Mouse (Mus musculus) retina, postnatal 7 days (tissue): ENCODE measurements around the gene Rep15.

ENCODE experiments used
- DNase-seq: peaks from one replicate; pipeline ENCODE4 v3.0.0-alpha.2; 2012; ENCODE audit warnings: low read depth, low spot score

Gene Rep15

GRCm38 (mm10) chr6:147032303-147032925 lies at the start of gene Rep15:
TSS of gene Rep15 (plus strand) at chr6:147032584.
- DNase-seq, result no peak

DNA sequence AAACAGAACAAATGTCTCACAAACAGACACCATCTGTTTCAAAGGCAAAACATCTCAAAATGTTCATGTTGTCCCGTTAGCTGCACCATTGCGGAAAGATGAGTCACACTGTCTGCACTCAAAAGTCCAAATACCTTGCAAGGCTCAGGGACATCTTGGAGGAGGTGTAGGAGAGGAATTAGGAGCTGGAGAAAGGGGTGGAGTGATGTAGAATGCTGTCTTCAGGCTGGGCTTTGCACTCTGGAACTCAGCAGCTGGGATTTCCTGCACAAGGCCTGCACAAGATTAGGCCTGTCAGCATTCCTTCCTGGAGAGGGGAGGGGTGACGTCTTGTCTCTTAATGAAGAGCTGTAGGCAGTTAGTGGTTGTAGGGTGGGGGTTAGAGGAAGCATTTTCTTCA lies 47.8 kb upstream of the Rep15 start:
- no peak for DNase-seq

GRCm38 (mm10) chr6:146994236-146994635 lies 38.1 kb upstream of the Rep15 start:
- peak; percentile 19 for DNase-seq

- DNase-seq, result no peak
Measured at GRCm38 (mm10) chr6:146995391-146995790, 37.0 kb upstream of the Rep15 start.

DNA sequence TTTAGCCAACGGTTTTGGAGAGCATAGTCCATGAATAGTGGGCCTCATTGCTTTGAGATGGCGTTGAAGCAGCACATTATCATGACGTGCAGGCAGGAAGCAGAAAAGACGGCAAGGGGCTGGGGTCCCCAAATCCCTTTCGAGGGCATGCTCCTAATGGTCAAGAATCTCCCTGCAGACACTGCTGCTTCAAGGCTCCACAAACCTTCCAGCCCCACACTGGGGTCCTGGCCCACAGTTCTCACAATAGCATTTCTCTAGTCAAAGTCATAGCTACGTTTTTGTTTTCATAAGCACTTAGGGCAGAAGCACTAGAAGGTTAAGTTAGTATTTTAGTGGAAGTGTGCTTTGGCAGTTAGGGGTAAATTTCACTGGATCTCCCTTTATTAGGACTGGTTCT lies 36.5 kb upstream of the Rep15 start:
- no peak for DNase-seq

- DNase-seq, result no peak
Measured at GRCm38 (mm10) chr6:146997006-146997405, 35.4 kb upstream of the Rep15 start.

- no peak for DNase-seq
Measured at GRCm38 (mm10) chr6:146998710-146999109, 33.7 kb upstream of the Rep15 start.

DNA sequence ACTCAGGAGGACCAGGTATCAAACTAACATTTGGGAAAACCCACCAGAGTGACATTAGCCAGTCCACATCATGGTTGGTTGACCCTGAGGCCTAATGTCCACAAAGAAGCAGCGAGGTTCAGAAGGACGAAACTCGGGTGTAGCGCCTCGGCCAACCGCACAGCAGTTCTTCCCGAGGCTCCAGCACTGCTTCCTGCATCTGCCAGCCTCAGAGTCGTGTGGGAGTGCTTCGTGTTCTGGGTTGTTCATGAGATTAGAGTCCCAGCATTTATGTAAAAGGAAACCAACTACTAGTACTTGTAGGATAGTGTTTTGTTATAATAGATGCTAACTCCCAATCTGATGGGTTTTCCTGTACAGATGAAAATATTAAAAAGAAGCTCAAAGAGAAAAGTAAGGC lies 33.1 kb upstream of the Rep15 start:
- DNase-seq, result no peak

DNA sequence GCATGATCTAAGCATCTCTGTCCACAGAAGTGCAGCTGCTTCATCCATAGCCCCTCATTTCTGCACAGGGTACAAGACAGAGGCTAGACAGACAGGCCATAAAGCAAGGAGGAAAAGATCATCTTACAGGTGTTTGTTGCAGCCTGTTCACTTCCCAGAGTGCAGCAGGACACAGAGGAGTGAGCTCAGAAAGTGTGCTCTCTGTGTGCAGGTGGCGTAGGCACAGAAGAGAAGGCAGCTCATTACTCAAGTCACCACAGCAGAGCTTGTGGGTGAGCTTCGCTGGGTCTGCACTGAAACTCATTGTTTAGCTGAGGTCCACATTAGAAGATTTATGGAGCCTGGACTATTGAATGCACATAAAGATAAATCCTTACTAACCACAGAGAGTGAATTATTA lies 32.6 kb upstream of the Rep15 start:
- DNase-seq, result no peak

GRCm38 (mm10) chr6:147008148-147008547 lies 24.2 kb upstream of the Rep15 start:
- DNase-seq, result peak; percentile 21

DNA sequence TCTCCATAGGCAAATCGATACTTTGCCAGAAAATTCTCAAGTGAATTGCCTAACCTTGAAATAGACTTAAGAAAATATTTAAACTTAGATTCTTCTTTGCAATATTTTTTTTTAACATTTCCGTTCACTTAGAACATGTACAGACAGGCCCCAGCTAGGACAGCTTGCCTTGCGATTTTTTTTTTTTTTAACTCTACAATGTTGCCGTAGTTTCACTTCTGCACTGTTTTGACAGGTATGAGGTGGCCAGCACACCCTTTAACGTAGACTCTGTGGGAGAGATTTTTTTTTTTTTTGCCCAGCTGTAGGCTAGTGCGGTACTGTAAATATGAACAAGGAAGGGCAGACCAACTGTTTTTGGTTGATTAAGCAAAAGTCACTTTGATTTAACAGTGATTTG lies 22.0 kb upstream of the Rep15 start:
- DNase-seq, result no peak

- DNase-seq, result no peak
Measured at GRCm38 (mm10) chr6:147010811-147011520, 21.4 kb upstream of the Rep15 start.

- DNase-seq, result no peak
Measured at GRCm38 (mm10) chr6:147011555-147011954, 20.8 kb upstream of the Rep15 start.

DNA sequence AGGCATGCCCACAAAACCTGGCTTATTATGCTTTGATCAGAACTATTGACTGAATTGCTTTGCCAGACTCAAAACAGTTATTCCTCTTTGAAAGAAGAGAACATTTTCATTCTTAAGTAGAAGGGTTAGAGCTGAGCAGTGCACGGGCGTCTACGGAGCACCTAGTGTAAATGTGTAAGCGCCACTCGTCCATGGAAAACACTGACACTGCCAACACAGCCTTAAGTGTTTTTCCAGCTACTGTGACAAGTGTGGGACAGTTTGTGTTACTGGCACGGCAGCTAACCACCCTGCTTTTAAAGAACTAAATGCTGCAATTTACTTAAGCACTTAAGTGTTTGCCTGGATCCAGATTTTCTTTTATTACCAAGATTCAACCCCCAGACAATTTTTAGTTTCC lies 20.4 kb upstream of the Rep15 start:
- DNase-seq, result no peak

DNA sequence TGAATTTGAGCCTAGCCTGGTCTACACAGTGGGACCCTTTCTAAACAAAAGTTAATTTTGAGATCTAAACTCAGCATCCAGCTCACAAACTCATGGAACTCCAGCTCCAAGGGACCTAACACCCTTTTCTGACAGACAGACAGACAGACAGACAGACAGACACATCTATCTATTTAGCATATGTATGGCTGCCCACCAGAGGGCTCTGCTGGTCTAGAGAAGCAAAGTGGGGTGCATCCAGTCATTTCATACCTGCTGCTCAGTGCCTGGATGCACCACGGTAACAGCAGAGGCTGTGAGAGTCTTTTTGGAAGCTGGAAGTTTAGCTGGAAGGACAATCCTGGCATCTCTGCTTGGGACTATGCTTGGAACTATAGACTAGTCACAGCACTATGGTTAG lies 18.8 kb upstream of the Rep15 start:
- DNase-seq, result no peak

DNA sequence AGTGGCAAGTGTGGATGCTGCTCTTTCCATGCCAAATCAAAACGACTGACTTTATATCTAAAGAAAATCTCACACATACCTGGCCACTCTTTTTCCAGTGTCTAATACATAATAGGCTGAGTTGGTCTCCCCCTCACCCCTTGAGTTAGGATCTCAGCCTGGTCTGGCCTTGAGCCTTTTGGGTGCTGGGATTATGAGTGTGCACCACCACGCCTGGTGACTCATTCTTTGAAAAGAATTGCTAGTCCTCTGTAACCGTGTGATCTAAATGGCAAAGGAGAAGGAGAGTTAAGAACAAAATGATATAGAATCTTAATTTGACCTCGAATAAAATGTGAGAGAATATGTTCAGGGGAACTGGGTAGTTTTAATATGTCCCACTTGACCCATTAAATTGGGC lies 14.5 kb upstream of the Rep15 start:
- DNase-seq, result no peak

DNA sequence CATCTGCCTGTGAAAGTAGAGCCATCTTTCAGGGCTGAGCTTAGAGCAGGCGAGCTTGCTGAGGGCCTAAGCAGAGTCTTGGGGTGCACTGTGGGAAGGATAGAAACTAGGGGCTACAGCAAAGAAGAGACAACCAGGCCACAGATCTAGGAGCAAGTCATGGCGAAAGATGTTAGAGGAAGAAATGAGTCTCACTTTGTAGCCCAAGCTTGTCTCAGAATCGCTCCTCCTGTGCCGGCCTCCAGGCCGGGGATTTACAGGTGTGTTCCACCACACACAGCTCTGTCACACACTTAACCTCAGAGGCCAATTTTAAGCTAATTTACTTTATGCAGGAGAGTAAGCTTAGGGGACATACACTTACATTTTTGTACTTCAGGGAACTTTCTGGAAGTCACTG lies 14.0 kb upstream of the Rep15 start:
- DNase-seq, result no peak

- DNase-seq, result no peak
Measured at GRCm38 (mm10) chr6:147021181-147021580, 11.2 kb upstream of the Rep15 start.

DNA sequence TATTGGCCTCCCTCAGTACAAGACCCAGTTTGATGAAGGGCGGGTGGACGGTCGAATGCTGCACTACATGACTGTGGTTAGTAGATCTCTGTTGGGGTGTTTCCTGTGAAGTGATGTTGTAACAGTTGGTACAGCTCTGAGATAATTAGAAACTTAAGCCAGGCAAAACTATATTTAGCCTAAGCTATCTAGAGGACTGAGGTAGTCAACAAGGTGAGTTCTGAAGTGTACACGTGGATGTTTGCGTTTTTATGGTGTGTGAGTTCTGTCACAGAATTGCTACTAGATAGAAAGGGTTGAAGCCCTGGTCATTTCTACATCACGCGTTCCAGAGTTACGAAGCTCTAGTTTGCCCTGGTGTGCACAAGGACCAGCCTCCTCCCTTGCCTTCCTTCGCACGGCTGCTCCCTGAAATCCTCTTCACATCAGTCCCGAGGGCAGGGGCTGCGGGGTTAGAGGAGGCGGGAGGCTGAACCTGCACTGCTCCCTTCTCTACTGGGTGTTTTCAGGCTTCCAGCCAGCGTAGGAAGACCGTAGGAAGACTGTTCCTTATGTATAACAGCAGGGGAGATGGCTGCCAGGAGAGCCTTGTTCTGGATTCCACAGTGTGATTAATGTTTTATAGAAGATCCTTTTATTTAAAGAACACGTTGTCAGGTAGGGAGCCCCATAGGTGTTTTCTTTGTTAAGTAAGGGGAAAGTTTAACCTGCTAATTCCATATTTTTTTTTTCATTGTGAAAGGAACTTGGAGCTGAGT lies 9.8 kb upstream of the Rep15 start:
- no peak for DNase-seq

DNA sequence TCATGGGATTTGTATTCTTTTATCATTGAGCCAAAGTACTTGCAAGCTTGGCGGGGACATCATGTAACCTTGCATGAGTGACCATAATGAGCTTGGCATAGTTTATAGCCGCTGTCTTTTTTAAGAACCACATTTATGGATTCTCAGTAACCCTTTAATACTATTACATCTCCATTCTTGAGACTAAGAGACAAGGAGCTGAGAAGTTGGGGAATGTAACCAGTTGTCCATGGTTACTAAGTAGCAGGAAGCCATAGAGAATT lies 9.3 kb upstream of the Rep15 start:
- no peak for DNase-seq

- DNase-seq, result no peak
Measured at GRCm38 (mm10) chr6:147023568-147023967, 8.8 kb upstream of the Rep15 start.

DNA sequence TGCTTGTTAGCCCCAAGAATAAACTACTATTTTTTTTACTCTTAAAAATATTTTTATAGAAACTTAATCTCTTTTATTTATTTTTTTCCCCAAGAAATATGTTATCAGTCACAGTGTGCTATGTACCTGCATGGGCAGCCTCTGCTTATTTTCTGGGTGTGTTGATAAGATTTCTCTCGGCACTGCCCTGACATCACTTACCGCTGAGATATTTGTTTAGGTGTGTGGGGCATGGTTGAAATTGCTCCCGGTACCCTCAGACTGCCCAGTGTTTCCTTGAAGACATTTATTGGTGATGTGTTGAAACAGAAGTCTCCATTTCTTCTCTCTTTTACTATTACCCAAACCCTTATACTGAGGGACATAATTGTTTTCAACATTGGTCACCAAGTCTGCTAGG lies 7.6 kb upstream of the Rep15 start:
- no peak for DNase-seq

- no peak for DNase-seq
Measured at GRCm38 (mm10) chr6:147028396-147028795, 4.0 kb upstream of the Rep15 start.
